Mouse (Mus musculus): ENCODE data around the gene Bcl3.

DNA sequence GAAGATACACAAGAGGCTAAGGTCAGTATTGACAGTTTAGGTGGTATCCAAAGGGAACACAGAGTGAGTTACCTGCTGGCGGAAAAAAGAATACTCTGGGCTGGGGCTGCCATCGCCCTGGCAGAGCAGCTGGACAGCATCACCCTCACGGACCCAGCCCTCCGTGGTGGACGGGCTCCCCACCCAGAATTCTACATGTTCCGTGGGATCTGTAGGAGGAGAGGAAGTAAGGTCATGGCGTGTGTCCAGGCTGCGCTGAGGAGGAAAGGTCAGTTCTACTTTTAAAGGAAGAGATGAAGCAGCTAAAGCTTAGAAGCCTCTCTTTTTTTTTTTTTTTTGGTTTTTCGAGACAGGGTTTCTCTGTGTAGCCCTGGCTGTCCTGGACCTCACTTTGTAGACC, 58.0 kb downstream of the Bcl3 start:
- no peak for TF ChIP-seq CTCF (IDR thresholded peaks at IDR 0.05; ENCODE audit: low read depth, low read length)
- no peak for TF ChIP-seq POLR2A (IDR thresholded peaks at IDR 0.05; ENCODE audit: borderline replicate concordance, low read depth, low read length)

All from bone marrow macrophage, adult 2 months (primary cell).